Mouse (Mus musculus) bone marrow, adult 2 months (tissue): ENCODE data around the gene Itpr1. TPM values are rescaled to one million over a fixed set of nuclear protein-coding genes. Genes with fewer than 3 reads are reported as not detected.

Experiments used
- H3K27ac ChIP-seq: fragments of 200-500 bp; 2 replicates; pipeline ENCODE4 v1.5.1; 2012; ENCODE audit warnings: low read depth, mild to moderate bottlenecking, control low read depth, inconsistent platforms, low read length; ENCODE audit not compliant: control insufficient read depth, poor library complexity, insufficient read depth
- H3K4me1 ChIP-seq: fragments of 200-500 bp; 2 replicates; pipeline ENCODE4 v1.6.1; 2011; ENCODE audit warnings: low read length; ENCODE audit not compliant: control insufficient read depth, insufficient read depth
- H3K4me3 ChIP-seq: fragments of 200-500 bp; replicated peaks from 2 replicates; pipeline ENCODE3; 2011; ENCODE audit warnings: mild to moderate bottlenecking, low read depth, low read length, control low read depth; ENCODE audit not compliant: control insufficient read depth
- CTCF ChIP-seq: fragments of 200-500 bp; IDR thresholded peaks from 2 replicates; pipeline ENCODE4 v1.5.1; 2011; ENCODE audit warnings: low read length, control low read depth; ENCODE audit not compliant: control insufficient read depth, insufficient read depth
- POLR2A ChIP-seq: fragments of 200-500 bp; IDR thresholded peaks from 2 replicates; pipeline ENCODE4 v1.6.1; 2011; ENCODE audit warnings: low read depth, mild to moderate bottlenecking, control low read depth, low read length, borderline replicate concordance; ENCODE audit not compliant: control insufficient read depth
- WGBS: fragments of 180-500 bp; shearing (Covaris S2); methylation state at CpG from one replicate; pipeline ENCODE4 v1.1.7; 2018; 5-methylcytosine and 5-hydroxymethylcytosine counted together
- polyA plus RNA-seq: library from polyadenylated mRNA; stranded (reverse); fragments of >200 nt; gene quantifications from 2 replicates; pipeline ENCODE4 v1.2.4, GENCODE M21; 2011; ENCODE audit warnings: low replicate concordance; ENCODE audit not compliant: missing spikeins, insufficient read depth, insufficient read length

The Itpr1 gene
- polyA plus RNA-seq, 1 experiment, result 32.8 TPM

DNA sequence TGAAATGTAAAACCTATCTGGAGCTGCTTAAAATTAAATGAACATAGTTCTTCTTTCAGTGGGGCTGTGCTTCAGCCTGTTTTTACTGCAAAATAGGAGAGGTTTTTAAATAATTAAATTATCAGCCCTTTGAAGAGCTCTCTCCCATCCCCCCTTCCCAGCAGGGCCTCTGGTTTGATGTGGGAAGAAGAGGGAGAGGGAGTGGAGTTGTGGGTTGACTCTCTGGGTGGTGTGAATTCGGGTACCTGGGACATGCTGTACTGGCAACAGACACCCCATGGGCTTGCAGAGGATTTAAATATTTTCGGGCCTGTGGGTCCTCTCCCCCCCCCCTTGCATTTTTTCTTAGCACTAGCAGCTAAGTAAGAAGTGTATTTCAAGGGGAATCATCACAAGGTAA lies 15.7 kb downstream of the Itpr1 start:
- H3K27ac ChIP-seq, result no peak overlapping the region
- 53% methylated on average over 2 of the region's 2 CpGs for WGBS
- peaks cover 2% of the 10 kb centered on the region; the same call in 1 of the 2 replicates for H3K4me1 ChIP-seq
- no peak overlapping the region for H3K4me3 ChIP-seq
- TF ChIP-seq CTCF, result no peak
- no peak for TF ChIP-seq POLR2A

DNA sequence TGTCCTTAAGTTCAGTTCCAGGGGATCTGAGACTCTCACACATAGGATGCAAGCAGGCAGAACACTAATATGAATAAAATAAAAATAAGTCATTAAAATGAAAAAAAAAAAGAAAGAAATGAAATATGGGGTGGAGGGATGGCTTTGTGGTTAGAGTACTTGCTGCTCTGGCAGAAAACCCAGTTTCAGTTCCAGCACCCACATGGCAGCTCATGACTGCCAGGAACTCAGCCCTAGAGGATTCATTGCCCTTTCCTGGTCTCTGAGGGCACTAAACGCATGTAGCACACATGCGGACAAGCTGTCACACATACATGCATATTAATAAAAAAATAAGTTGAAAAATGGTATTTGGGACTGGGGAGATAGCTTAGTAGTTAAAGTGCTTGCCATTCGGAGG lies 17.7 kb downstream of the Itpr1 start:
- Histone ChIP-seq H3K4me3 (no peak overlapping the region), H3K4me1 (peaks cover 2% of the 10 kb centered on the region; the same call in 1 of the 2 replicates)

DNA sequence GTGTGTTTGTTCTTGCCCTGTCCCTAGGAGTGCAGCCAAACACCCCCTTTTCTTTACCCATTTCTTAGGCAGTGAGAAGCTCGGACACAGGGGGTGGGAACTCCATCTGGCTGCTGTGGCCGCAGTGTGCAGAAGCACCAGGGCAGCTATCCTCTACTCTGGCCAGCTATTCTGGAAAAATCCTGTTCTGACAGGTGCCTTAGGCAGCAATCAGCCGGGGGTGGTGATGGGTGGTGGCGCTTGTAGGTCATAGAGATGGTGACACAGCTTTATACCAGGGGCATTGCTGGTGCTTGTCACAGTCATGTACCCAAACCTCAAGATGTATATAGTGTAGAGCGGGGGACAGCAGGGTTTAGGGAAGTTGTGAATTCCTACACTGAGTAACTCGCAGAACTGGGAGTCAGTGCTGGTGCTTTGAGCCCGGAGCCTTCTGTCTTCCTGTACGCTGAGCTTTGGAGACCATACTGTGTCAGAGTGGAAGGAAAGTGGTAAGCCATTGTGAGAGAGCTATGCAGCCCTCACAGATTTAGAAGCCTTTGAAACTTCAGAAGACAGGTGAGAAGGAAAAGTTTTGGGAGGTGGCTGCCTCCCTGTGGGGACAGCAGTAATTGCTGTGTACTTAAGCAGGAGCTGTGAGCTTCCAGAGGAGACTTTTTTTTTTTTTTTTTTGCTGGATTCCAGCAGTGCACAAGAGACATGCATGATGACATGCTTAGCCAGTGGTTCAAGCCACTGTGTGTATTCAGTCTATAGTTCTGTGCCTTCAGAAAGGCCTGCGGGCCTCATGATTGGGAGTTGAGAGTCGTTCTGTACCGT lies 19.2 kb downstream of the Itpr1 start:
- no peak overlapping the region for H3K4me3 ChIP-seq
- peaks cover 2% of the 10 kb centered on the region; the same call in 1 of the 2 replicates for H3K4me1 ChIP-seq
- no peak overlapping the region for H3K27ac ChIP-seq
- TF ChIP-seq POLR2A (no peak), CTCF (no peak)
- WGBS, result 71% methylated on average over 11 of the region's 11 CpGs

More for the DNA sequence above, 17.7 kb downstream of the Itpr1 start:
- TF ChIP-seq POLR2A (no peak), CTCF (no peak)
- H3K27ac ChIP-seq, result no peak overlapping the region
- WGBS, result 58% methylated on average over 3 of the region's 3 CpGs

DNA sequence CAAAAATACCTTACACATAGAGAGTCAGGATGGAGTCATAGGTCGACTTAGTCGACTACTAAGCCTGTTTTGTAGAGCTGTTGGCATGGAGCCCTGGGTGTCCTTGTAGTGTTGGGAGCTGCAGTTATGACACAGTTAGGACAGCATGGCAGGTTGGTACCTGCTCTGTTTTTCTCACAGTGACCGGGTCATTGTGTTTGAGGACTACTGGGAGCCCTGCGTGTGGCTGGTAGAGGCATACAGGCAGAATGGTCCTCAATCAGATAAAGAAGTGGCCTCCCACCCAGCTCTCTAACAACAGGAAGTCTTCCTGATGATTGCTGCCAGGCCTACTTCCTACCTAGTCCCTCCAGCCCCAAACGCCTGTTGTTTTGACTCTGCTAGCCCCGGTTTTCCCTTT lies 20.2 kb downstream of the Itpr1 start:
- WGBS, result 27% methylated on average over 6 of the region's 6 CpGs
- Histone ChIP-seq H3K4me1 (peaks cover 2% of the 10 kb centered on the region; the same call in 1 of the 2 replicates), H3K27ac (no peak overlapping the region), H3K4me3 (no peak overlapping the region)
- TF ChIP-seq CTCF (no peak), POLR2A (no peak)

DNA sequence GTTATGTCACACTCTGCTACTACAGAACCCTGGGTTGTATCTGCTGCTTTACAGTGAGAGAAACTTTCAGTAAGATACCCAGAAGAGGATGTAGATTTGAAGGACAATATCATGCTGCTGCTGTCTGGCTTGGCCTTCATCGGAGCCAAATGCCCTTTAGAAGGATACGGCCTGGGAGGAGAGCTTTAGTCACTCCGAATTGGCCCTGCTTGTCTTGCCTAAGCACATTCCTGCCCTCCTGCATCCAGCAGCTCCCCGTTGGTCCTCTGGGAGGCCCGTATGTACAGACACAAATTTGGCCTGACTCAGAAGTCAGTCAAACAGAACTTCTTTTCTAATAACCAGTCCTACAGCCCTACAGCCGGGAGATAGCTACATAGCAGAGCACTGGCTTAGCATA lies 21.6 kb downstream of the Itpr1 start:
- no peak overlapping the region for H3K4me3 ChIP-seq
- peaks cover 2% of the 10 kb centered on the region; the same call in 1 of the 2 replicates for H3K4me1 ChIP-seq
- no peak overlapping the region for H3K27ac ChIP-seq
- no peak for TF ChIP-seq POLR2A
- no peak for TF ChIP-seq CTCF
- 88% methylated on average over 6 of the region's 6 CpGs for WGBS

DNA sequence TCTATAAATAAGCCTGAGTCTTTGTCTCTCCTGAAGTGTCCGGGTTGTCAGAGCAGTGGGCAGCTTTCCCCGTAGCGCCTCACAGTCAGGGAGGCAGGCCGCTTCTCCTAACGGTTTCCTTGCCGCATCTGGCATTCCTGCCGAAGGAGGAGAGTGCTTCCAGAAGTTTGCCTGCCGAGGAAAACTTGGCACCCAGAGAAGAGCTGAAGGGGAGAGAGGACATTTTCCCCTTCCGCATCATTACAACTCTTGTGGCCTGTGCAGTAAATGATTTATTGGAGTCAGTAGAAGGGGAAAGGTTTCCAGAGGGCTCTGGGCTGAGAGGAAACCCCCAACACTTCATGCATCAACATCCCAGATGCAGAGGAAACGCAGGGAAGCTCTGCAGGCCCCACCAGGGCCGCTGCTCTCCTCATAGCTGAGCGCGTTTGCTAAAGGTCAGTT lies 22.8 kb downstream of the Itpr1 start:
- no peak overlapping the region for H3K27ac ChIP-seq
- H3K4me3 ChIP-seq, result no peak overlapping the region
- H3K4me1 ChIP-seq, result peaks cover 2% of the 10 kb centered on the region; the same call in 1 of the 2 replicates
- no peak for TF ChIP-seq POLR2A
- TF ChIP-seq CTCF, result no peak
- 85% methylated on average over 13 of the region's 13 CpGs for WGBS

DNA sequence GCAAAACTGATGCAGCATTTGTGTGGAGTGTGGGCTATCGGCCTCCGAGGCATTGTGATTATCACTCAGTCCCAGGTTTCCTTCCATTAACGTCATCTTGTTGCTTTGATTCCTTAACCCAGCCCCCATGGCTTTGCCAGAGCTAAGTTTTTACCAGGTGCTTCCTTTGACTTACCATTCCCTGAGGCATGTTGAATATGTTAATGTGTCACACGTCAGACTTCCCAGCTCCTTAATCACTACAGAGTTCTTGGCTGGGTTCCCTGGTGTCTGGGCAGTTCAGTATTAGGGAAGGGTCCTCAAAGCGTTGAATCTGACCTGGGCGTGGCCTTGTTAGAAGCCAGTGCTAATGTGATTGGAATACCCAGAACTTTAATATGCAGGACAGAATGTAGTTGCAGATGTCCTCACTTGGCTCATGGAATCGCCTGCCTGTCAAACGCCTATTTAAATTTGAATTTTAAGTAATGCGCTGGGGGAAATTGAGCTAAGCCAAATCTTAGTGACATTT lies 23.6 kb downstream of the Itpr1 start:
- H3K4me1 ChIP-seq, result peaks cover 2% of the 10 kb centered on the region; the same call in 1 of the 2 replicates
- no peak overlapping the region for H3K27ac ChIP-seq
- WGBS, result 78% methylated on average over 9 of the region's 9 CpGs
- no peak for TF ChIP-seq CTCF
- TF ChIP-seq POLR2A, result no peak
- no peak overlapping the region for H3K4me3 ChIP-seq

DNA sequence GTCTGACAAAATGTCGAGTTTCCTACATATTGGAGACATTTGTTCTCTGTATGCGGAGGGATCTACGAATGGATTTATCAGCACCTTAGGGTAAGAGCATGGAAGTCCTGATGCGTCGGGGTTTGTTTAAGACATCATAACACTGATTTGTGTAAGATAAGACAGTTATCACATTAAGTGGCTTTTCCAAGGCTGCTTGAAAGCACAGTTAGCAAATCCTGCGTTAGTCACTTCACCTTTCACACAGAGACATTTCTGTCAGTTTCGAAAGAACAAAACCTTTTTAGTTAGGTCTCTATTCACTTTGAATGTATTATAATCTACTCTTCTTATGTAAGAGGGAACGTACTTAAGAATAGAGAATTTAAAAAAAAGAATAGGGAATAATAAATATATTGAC lies 24.1 kb downstream of the Itpr1 start:
- no peak for TF ChIP-seq CTCF
- TF ChIP-seq POLR2A, result no peak
- Histone ChIP-seq H3K4me1 (peaks cover 2% of the 10 kb centered on the region; the same call in 1 of the 2 replicates), H3K27ac (no peak overlapping the region), H3K4me3 (no peak overlapping the region)
- WGBS, result 83% methylated on average over 8 of the region's 8 CpGs

DNA sequence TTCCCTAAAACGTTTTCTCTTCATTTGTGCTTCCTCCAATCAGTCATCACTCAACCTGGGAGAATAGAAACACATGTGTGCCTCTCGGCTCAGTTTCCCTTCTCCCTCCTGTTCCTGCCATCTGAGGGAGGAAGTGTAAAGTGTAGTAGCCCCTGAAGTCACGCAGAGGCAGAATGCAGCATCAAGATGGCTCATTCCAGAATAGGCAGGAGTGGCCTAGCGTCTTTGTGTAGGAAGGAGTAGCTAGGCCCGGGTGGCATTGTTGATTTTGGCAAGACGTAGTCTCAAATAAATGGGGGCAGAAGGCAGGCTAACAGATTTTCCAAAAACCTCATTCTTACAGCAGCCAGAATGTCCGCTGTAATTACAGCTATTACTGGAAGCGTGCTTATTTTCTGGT lies 24.7 kb downstream of the Itpr1 start:
- TF ChIP-seq CTCF, result no peak
- no peak for TF ChIP-seq POLR2A

More for the DNA sequence above, 24.7 kb downstream of the Itpr1 start:
- 72% methylated on average over 8 of the region's 8 CpGs for WGBS
- Histone ChIP-seq H3K27ac (no peak overlapping the region), H3K4me1 (peaks cover 2% of the 10 kb centered on the region; the same call in 1 of the 2 replicates), H3K4me3 (no peak overlapping the region)
